Mouse (Mus musculus): Measurements from ENCODE around the gene Arhgap35. TPM values are rescaled to one million over a fixed set of nuclear protein-coding genes. Genes with fewer than 3 reads are reported as not detected.

Arhgap35 gene
- polyA plus RNA-seq, 1 experiment from 2014 or later = 13.3 TPM

DNA sequence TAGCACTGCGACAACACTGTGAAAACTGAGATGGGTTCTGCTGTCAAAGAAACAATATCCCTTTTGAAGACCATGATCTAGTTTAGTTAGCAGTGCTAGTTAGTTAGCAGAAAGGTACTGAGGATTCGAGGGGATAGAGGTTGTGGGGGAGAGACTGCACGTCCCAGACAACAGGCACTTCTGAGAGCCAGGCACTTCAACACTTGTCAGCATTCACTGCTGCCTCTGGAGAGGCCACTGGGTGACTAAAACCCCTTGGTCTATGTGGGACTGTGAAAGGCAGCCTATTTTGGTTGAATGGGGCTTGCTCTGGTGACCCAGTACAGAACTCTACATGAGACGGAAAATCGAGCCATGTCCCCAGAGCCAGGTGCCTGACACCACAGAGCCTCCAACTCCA lies 97.6 kb downstream of the Arhgap35 start:
- no peak for ATAC-seq (ENCODE audit: extremely low read depth, insufficient number of reproducible peaks, low FRiP score, low TSS enrichment)
- Histone ChIP-seq H3K4me3 (no peak overlapping the region), H3K27ac (replicated peaks) (peak overlapping the region; percentile 76), H3K9me3 (no peaks in the 10 kb centered on the region), H3K27me3 (replicated peaks) (no peaks in the 10 kb centered on the region), H3K4me2 (no peak overlapping the region), H3K4me1 (peaks cover 43% of the 10 kb centered on the region), H3K9ac (no peak overlapping the region), H3K36me3 (peaks cover 22% of the 10 kb centered on the region)
- 59% methylated on average over 5 of the region's 5 CpGs for WGBS

DNA sequence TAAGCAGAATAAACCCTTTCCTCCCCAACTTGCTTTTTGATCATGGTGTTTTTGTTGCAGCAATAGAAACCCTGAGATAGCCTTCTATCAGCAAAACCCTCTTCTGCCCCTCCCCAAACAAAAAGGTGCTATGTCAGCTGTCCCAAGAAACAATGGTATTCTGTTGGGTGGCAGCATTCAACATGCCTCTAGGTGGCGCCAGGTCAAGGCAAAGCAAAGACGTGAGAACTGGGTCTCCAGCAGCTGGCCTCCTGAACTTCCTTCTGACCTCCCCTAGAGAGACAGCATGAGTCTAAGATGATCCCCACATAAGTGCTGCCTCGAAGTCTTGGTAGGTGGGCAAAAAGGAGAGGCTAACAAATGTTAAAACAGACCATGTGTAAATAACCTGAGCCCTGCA lies 107.5 kb downstream of the Arhgap35 start:
- Histone ChIP-seq H3K27ac (replicated peaks) (no peak overlapping the region), H3K4me2 (no peak overlapping the region), H3K4me1 (peaks cover 11% of the 10 kb centered on the region; the same call in 1 of the 2 replicates), H3K9ac (no peak overlapping the region), H3K36me3 (peaks cover 94% of the 10 kb centered on the region), H3K4me3 (no peak overlapping the region), H3K27me3 (replicated peaks) (no peaks in the 10 kb centered on the region), H3K9me3 (no peaks in the 10 kb centered on the region)
- no peak for ATAC-seq (ENCODE audit: extremely low read depth, insufficient number of reproducible peaks, low FRiP score, low TSS enrichment)
- WGBS = 19% methylated on average over 3 of the region's 3 CpGs

- Histone ChIP-seq H3K27me3 (replicated peaks) (no peaks in the 10 kb centered on the region), H3K9ac (no peak overlapping the region), H3K27ac (replicated peaks) (no peak overlapping the region), H3K4me3 (no peak overlapping the region), H3K4me2 (no peak overlapping the region), H3K36me3 (peaks cover 94% of the 10 kb centered on the region), H3K4me1 (peaks cover 11% of the 10 kb centered on the region; the same call in 1 of the 2 replicates), H3K9me3 (no peaks in the 10 kb centered on the region)
- ATAC-seq (ENCODE audit: extremely low read depth, insufficient number of reproducible peaks, low FRiP score, low TSS enrichment) = no peak
- WGBS = 87% methylated on average over 3 of the region's 3 CpGs
Measured at GRCm38 (mm10) chr7:16505226-16505593, 109.6 kb downstream of the Arhgap35 start.

DNA sequence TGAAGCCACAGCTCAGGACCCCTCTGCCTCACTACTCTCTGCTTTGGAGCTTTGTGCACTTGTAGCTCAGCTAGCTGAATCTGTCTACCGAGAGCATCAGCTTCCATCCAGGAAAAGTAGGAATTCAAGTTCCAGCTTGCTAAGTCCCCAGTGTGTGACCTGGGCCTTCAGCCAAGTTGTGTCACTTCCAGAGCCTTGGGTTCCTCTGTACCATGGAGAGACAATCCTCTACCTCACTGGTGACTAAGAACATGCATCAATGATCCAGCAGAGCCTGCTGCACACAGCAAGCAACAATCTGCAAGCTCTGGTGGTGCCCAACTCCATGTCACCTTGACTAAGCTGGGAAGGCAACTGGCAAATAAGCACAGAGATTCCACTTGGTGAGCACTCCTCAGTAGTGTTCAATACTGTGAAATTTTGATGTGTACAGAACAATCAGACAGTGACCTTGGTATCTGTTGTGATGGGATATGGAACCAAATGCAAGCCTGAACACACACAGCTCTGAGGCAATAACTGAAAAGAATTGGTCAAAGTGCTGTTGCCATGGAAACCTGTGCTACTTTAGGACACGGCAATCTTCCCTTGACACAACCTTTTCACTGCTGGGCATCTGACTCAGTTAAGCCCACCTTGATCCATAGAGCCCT lies 110.1 kb downstream of the Arhgap35 start:
- Histone ChIP-seq H3K4me3 (no peak overlapping the region), H3K36me3 (peaks cover 93% of the 10 kb centered on the region), H3K27ac (replicated peaks) (no peak overlapping the region), H3K4me2 (no peak overlapping the region), H3K4me1 (peaks cover 11% of the 10 kb centered on the region; the same call in 1 of the 2 replicates), H3K27me3 (replicated peaks) (no peaks in the 10 kb centered on the region), H3K9ac (0 out of 2 replicates have a peak overlapping the region, but pooled peaks have one; percentile 14), H3K9me3 (no peaks in the 10 kb centered on the region)
- ATAC-seq (ENCODE audit: extremely low read depth, insufficient number of reproducible peaks, low FRiP score, low TSS enrichment) = no peak
- 71% methylated on average over 2 of the region's 2 CpGs for WGBS

DNA sequence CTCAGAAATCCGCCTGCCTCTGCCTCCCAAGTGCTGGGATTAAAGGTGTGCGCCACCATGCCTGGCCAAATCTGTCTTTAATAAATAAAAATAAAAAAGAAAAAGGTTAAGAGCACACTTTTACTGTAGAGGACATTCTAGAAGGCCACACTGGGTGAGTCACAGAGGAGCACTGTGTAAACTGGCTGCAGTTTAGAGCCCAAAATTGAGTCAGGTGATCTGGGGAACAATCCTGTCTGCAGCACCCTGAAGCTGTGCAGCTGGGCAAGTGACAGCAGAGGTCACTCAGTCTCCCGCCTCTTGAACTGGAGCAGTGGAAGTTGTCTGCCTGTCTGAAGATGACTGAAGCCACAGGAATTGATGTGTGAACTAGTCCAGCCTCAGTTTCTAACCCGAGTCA lies 113.2 kb downstream of the Arhgap35 start:
- Histone ChIP-seq H3K4me2 (no peak overlapping the region), H3K27me3 (replicated peaks) (no peaks in the 10 kb centered on the region), H3K4me1 (peaks cover 8% of the 10 kb centered on the region; the same call in 1 of the 2 replicates), H3K9ac (no peak overlapping the region), H3K9me3 (no peaks in the 10 kb centered on the region), H3K4me3 (no peak overlapping the region), H3K36me3 (peaks cover 87% of the 10 kb centered on the region), H3K27ac (replicated peaks) (no peak overlapping the region)
- ATAC-seq (ENCODE audit: extremely low read depth, insufficient number of reproducible peaks, low FRiP score, low TSS enrichment) = no peak
- 71% methylated on average over 4 of the region's 4 CpGs for WGBS

GRCm38 (mm10) chr7:16499671-16500104 lies 115.1 kb downstream of the Arhgap35 start:
- no peaks in the 10 kb centered on the region for H3K27me3 ChIP-seq (replicated peaks)
- H3K9ac ChIP-seq = no peak overlapping the region
- peaks cover 85% of the 10 kb centered on the region for H3K36me3 ChIP-seq
- 82% methylated on average over 6 of the region's 6 CpGs for WGBS
- H3K4me3 ChIP-seq = no peak overlapping the region
- H3K4me2 ChIP-seq = no peak overlapping the region
- H3K27ac ChIP-seq (replicated peaks) = no peak overlapping the region
- no peak for ATAC-seq (ENCODE audit: extremely low read depth, insufficient number of reproducible peaks, low FRiP score, low TSS enrichment)
- no peaks in the 10 kb centered on the region for H3K9me3 ChIP-seq
- H3K4me1 ChIP-seq = peaks cover 6% of the 10 kb centered on the region; the same call in 1 of the 2 replicates

DNA sequence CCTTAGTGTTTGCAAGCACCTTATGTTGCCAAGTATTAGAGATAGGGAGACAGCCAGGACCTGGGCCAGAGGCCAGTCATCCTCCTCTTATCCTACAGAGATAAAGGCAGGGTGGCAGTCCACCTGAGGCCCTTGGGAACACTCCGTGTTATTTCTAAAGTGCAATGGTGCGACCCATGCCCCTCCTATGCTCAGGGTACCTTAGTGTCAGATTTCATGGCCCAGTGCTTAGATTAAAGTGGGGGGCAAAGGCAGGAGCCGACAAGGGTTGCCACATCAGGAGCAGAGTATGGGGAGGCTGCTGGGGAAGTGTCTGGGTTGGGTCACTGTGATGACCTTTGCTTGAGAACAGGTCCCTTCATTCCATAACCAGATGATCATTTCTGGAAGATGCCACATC lies 118.5 kb downstream of the Arhgap35 start:
- H3K4me3 ChIP-seq = no peak overlapping the region
- peaks cover 56% of the 10 kb centered on the region for H3K36me3 ChIP-seq
- no peak overlapping the region for H3K27ac ChIP-seq (replicated peaks)
- no peak overlapping the region for H3K9ac ChIP-seq
- 63% methylated on average over 3 of the region's 3 CpGs for WGBS
- no peaks in the 10 kb centered on the region for H3K4me1 ChIP-seq
- H3K27me3 ChIP-seq (replicated peaks) = no peaks in the 10 kb centered on the region
- no peaks in the 10 kb centered on the region for H3K9me3 ChIP-seq
- no peak overlapping the region for H3K4me2 ChIP-seq
- no peak for ATAC-seq (ENCODE audit: extremely low read depth, insufficient number of reproducible peaks, low FRiP score, low TSS enrichment)

DNA sequence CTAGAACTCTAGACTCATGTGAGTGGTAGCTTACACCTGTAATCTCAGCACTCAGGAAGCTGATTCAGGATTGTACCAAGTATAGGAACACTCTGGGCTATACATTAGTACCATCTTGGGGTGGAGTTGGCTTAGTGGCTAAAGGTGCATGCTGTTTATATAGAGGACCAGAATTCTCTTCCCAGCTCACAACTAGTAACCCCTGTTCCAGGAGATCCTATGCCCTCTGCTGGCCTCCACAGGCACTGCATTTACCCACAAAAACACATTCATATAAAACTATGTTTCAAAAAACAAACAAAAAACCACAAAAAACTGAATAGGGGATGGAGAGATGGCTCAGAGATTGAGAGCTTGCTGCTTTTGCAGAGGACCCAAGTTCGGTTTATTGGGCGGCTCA lies 121.4 kb downstream of the Arhgap35 start:
- H3K4me2 ChIP-seq = no peak overlapping the region
- ATAC-seq (ENCODE audit: extremely low read depth, insufficient number of reproducible peaks, low FRiP score, low TSS enrichment) = no peak

DNA sequence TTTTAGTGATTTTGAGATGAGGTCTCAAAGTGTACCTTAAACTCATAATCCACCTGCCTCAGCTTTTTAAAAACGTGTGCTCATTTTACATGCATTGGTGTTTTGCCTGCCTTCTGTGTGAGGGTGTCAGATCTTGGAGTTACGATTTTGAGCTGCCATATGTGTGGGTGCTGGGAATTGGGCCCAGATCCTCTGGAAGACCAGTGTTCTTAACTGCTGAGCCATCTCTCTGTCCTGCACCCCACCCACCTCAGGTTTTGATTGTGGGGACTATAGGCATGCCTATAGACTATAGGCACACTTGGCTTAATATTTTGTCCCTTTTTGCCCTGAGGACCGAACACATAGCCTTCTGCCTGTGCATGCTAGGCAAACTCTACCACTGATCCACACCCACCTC lies 122.6 kb downstream of the Arhgap35 start:
- WGBS = 56% methylated on average over 3 of the region's 3 CpGs
- H3K9ac ChIP-seq = no peak overlapping the region

More for the DNA sequence above, 121.4 kb downstream of the Arhgap35 start:
- no peaks in the 10 kb centered on the region for H3K9me3 ChIP-seq
- no peak overlapping the region for H3K9ac ChIP-seq
- no peak overlapping the region for H3K27ac ChIP-seq (replicated peaks)
- no peaks in the 10 kb centered on the region for H3K27me3 ChIP-seq (replicated peaks)
- no peak overlapping the region for H3K4me3 ChIP-seq
- 45% methylated on average over 2 of the region's 2 CpGs for WGBS
- H3K36me3 ChIP-seq = peaks cover 38% of the 10 kb centered on the region
- H3K4me1 ChIP-seq = no peaks in the 10 kb centered on the region

GRCm38 (mm10) chr7:16491759-16492158 lies 123.0 kb downstream of the Arhgap35 start:
- Histone ChIP-seq H3K4me1 (no peaks in the 10 kb centered on the region), H3K4me2 (no peak overlapping the region), H3K9ac (no peak overlapping the region), H3K4me3 (no peak overlapping the region), H3K27me3 (replicated peaks) (no peaks in the 10 kb centered on the region), H3K36me3 (peaks cover 22% of the 10 kb centered on the region), H3K27ac (replicated peaks) (no peak overlapping the region), H3K9me3 (no peaks in the 10 kb centered on the region)
- 30% methylated on average over 3 of the region's 3 CpGs for WGBS
- no peak for ATAC-seq (ENCODE audit: extremely low read depth, insufficient number of reproducible peaks, low FRiP score, low TSS enrichment)

More for the DNA sequence above, 122.6 kb downstream of the Arhgap35 start:
- Histone ChIP-seq H3K4me3 (no peak overlapping the region), H3K27ac (replicated peaks) (no peak overlapping the region), H3K4me2 (no peak overlapping the region), H3K4me1 (no peaks in the 10 kb centered on the region), H3K36me3 (peaks cover 26% of the 10 kb centered on the region), H3K9me3 (no peaks in the 10 kb centered on the region), H3K27me3 (replicated peaks) (no peaks in the 10 kb centered on the region)
- no peak for ATAC-seq (ENCODE audit: extremely low read depth, insufficient number of reproducible peaks, low FRiP score, low TSS enrichment)

DNA sequence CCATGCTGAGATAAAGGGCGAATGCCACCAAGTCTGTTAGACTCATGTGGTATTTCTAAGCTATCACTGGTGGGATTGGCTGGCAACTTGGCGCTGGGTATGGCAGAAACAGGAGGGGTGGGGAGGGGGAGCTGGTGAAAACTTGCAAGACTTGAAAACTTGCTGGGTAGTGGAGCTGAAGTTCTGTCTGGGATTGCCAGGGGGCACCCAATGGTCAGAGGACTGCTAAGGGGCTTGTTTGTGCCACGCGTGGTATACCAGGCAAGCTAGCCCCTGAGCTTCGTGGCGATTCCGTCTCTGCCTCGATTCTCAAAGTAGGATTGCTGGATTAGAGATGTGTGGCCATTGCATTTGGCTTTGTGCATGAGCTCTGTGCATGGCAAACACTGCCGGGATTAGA lies 124.8 kb downstream of the Arhgap35 start:
- Histone ChIP-seq H3K4me2 (no peak overlapping the region), H3K9me3 (no peaks in the 10 kb centered on the region)

DNA sequence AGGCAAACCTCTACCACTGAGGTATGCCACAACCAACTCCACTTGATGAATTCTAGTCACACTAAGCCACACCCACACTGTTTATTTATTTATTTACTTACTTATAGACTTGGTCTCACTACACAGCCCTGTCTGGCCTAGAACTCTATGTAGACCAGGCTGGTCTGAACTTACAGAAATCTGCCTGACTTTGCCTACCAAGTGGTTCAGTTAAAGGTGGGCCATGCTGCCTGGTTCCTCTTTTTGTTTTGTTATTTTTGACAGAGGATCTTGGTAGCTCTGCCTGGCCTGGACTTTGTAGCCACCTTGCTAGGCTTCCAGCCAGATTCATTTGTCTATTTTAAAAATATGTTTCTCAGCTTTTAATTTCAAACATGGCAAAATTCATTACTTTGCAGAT lies 126.0 kb downstream of the Arhgap35 start:
- Histone ChIP-seq H3K27me3 (replicated peaks) (no peaks in the 10 kb centered on the region; the same call in 1 of the 2 replicates), H3K27ac (replicated peaks) (no peak overlapping the region), H3K36me3 (0 out of 2 replicates have a peak, but pooled peaks cover under 1% of the 10 kb centered on the region), H3K4me2 (no peak overlapping the region), H3K4me3 (no peak overlapping the region), H3K9me3 (no peaks in the 10 kb centered on the region), H3K4me1 (no peaks in the 10 kb centered on the region), H3K9ac (no peak overlapping the region)
- ATAC-seq (ENCODE audit: extremely low read depth, insufficient number of reproducible peaks, low FRiP score, low TSS enrichment) = no peak

More for the DNA sequence above, 124.8 kb downstream of the Arhgap35 start:
- Histone ChIP-seq H3K4me1 (no peaks in the 10 kb centered on the region), H3K27me3 (replicated peaks) (no peaks in the 10 kb centered on the region), H3K27ac (replicated peaks) (no peak overlapping the region), H3K9ac (no peak overlapping the region), H3K4me3 (no peak overlapping the region), H3K36me3 (peaks cover 5% of the 10 kb centered on the region; the same call in 1 of the 2 replicates)
- WGBS = 77% methylated on average over 9 of the region's 9 CpGs
- ATAC-seq (ENCODE audit: extremely low read depth, insufficient number of reproducible peaks, low FRiP score, low TSS enrichment) = no peak

Measured in heart, embryonic 13.5 days (tissue).